Mouse (Mus musculus) right cerebral cortex, postnatal 4 days (tissue): Measurements from ENCODE around the gene Olfr107.

Experiments used
- DNase-seq: peaks from one replicate; pipeline ENCODE4 v3.0.0-alpha.2; 2022

Gene Olfr107

DNA sequence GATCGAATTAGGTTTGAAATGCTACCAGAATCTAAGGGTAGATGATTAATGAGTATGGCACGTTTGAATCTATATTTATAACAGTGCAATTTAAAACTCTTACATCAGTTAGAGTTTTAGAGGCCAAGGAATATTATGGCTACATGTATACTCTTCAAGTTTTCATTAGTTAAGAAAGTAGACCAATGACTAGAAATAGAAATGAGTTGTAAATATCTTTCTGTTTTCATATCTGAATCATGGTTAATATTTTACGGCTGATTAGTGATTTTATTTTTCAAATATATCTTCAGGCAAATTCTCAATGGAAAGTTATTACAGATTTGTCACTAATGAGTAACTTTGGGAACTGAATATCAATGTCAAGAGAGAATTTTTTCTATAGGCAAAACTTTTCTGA lies at the start of gene Olfr107:
Gene Olfr107 (plus strand): TSS at position 301 of the 400 bp plus-strand sequence.
- DNase-seq, result no peak

GRCm38 (mm10) chr17:37359282-37359681 lies 39.7 kb upstream of the Olfr107 start, which contains the start of gene Olfr104-ps:
Gene Olfr104-ps (plus strand): TSS chr17:37359582.
- no peak for DNase-seq

DNA sequence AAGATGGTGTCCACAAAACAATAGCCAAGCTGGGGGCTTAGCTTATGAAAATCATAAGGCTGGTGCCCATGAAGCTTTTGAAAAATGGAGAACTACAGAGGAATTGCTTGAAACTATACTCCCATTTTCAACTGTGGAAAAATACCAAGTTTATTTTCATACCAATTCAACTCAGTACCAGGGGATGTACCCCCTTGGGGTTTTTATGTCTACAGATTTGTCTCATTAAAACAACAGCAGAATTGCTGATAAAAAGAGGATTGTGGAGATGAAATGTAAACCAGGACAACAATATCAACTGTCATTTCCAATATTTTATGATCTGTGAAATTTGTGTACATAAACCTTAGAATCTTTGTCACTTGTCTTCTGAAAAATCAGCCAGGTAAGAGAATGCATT lies 20.3 kb upstream of the Olfr107 start, which contains the start of gene Olfr105-ps:
Gene Olfr105-ps (plus strand): TSS at position 301 of the 400 bp plus-strand sequence.
- no peak for DNase-seq

GRCm38 (mm10) chr17:37390093-37390492 lies 8.9 kb upstream of the Olfr107 start, which contains the start of gene Olfr106-ps:
Gene Olfr106-ps (plus strand): TSS chr17:37390393.
- no peak for DNase-seq

- DNase-seq, result no peak
These were observed 14.4 kb downstream of the Olfr107 start for GRCm38 (mm10) chr17:37413380-37413779.

DNA sequence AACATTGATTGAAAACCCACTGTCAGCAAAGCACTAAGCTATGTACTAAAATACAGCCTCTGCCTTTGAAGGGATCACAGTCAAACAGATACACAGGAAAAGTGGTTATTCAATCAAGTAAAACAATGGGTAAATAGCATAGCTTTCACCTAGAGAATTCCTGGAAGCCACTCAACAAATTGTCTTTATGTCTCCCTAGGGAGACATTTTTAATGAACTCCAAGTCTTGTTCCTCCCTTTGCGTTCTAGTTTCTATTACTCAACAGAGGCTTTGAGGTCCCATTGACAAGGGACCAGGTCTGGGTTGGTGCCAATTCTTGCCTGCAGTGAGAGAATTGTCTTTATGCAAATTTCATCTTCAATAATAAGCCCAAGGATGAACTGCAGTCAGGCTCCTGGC lies 46.2 kb downstream of the Olfr107 start, which contains the start of gene Olfr108:
Gene Olfr108 (plus strand): TSS at position 301 of the 400 bp plus-strand sequence.
- no peak for DNase-seq
